Mouse (Mus musculus): ENCODE measurements around the gene Napb. TPM values are rescaled to one million over a fixed set of nuclear protein-coding genes. Genes with fewer than 3 reads are reported as not detected.
A peak's percentile ranks its signal among the peaks of the same experiment; 100 is the strongest.

The Napb gene
- polyA plus RNA-seq, 1 experiment from 2014 or later = 2.4 TPM

DNA sequence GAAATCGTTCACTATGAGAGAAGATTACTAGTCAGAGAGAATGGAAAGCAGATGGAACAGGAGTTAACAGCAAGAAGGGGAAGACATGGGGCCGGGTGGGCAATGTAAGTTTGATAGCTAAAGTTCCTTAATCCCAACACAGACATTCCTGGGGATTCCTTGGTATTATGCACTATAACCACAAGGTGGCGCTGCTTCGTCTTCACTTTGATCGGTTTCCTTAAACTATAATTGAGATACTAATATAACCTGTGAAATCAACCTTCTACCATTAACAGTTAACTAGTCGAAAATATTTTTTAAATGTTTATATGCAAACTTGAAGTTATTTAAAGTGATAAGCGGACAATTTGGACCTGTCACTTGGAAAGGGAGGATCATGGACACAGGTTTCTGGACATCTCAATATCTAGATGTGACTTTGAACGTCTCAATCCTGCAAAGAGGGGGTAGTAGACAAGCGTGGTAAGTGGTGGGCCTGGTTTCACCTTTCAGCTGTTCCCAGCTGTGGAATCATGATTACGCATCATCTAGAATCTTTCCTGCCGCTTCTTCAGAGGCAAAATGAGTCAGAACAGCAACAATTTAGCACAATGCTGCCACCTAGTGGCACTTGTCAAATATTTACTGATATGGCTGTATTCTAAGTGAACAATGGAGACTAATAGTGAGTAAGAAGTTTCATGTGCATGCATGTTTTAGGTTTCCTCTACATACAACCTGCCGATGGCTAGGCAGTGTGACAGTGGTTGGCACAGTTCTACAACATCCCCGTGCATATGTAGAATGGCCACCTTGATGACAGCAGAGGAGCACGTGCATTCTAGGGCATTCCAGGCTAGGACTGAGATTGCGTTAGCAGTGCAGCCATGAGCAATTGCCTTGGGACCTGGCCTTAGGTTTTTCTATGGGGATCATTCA is 19.9 kb upstream of the Napb start:
- Histone ChIP-seq H3K36me3 (ENCODE audit: control insufficient read depth, insufficient read depth) (no peaks in the 10 kb centered on the region), H3K4me3 (ENCODE audit: low read depth, low read length) (peak overlapping the region; percentile 32; the same call in 1 of the 2 replicates), H3K9me3 (ENCODE audit: control insufficient read depth) (no peaks in the 10 kb centered on the region), H3K4me2 (replicated peaks; ENCODE audit: low read depth) (peak overlapping the region; percentile 63), H3K9ac (ENCODE audit: low read depth, low read length) (no peak overlapping the region), H3K4me1 (replicated peaks; ENCODE audit: control insufficient read depth, insufficient read depth, low read length) (no peaks in the 10 kb centered on the region), H3K27ac (ENCODE audit: low read depth, low read length) (no peak overlapping the region), H3K27me3 (replicated peaks; ENCODE audit: control insufficient read depth, insufficient read depth, low read length) (no peaks in the 10 kb centered on the region)
- WGBS = 13% methylated on average over 15 of the region's 15 CpGs
- peak; percentile 82 for TF ChIP-seq CTCF (IDR thresholded peaks at IDR 0.05; ENCODE audit: low read depth)
- peak; percentile 78 for ATAC-seq

DNA sequence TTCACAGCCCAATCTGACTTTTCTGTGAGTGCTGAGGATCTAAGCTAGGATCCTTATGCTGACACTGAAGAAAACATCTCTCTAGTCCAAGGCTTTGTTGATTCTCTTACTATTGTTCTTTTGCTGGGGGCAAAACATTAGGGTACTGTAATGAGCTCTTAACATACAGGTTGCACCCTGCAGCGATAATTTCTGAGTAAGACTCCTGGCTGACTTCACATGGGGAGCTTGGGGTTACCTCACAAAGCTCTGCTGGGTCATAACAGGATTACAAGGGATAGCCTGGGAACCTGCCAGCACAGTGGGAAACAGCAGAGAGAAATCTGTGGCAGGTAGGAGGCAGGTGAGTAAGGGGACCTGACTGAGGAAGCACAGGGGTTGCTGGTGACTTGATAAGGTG is 17.8 kb upstream of the Napb start, which contains the start of gene Cstl1:
Gene Cstl1, plus strand, starts transcription at position 301 of the 400 bp plus-strand sequence.
- H3K36me3 ChIP-seq (ENCODE audit: control insufficient read depth, insufficient read depth) = no peaks in the 10 kb centered on the region
- 76% methylated on average over 1 of the region's 1 CpGs for WGBS
- no peak for TF ChIP-seq CTCF (IDR thresholded peaks at IDR 0.05; ENCODE audit: low read depth)
- H3K9me3 ChIP-seq (ENCODE audit: control insufficient read depth) = no peaks in the 10 kb centered on the region
- no peaks in the 10 kb centered on the region for H3K27me3 ChIP-seq (replicated peaks; ENCODE audit: control insufficient read depth, insufficient read depth, low read length)
- H3K27ac ChIP-seq (ENCODE audit: low read depth, low read length) = no peak within 1 kb of the TSS
- H3K4me2 ChIP-seq (replicated peaks; ENCODE audit: low read depth) = no peak within 1 kb of the TSS
- H3K9ac ChIP-seq (ENCODE audit: low read depth, low read length) = no peak within 1 kb of the TSS
- no peak within 1 kb of the TSS for H3K4me3 ChIP-seq (ENCODE audit: low read depth, low read length)
- no peaks in the 10 kb centered on the region for H3K4me1 ChIP-seq (replicated peaks; ENCODE audit: control insufficient read depth, insufficient read depth, low read length)
- ATAC-seq = no peak

DNA sequence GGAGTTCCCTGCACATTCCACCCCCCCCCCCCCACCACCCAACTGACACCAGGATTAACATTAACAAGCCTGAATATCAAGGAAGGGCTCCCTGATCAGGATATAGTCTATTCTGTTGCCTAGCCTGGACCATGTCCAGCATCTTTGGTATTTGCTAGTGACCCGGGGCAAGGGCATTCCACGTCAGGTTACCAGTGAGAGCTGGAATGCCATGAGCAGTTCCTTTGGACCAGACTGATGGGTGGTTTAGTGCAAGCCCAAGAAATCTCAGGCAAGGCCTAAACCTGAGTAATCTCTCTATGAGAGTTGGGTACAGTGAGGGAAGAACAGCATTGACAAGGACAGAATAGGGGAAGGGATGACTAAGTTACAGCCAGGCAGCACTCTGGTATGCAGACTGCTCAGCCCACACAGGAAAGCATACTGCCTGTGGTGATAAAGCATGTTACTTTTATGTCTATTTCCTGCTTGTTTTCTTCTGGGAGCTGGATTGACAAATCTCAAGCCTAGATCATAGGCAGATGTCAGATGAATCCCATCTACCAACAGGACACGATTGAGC is 11.7 kb upstream of the Napb start:
- Histone ChIP-seq H3K27ac (ENCODE audit: low read depth, low read length) (no peak overlapping the region), H3K27me3 (replicated peaks; ENCODE audit: control insufficient read depth, insufficient read depth, low read length) (no peaks in the 10 kb centered on the region), H3K4me3 (ENCODE audit: low read depth, low read length) (no peak overlapping the region), H3K4me1 (replicated peaks; ENCODE audit: control insufficient read depth, insufficient read depth, low read length) (no peaks in the 10 kb centered on the region), H3K9me3 (ENCODE audit: control insufficient read depth) (no peaks in the 10 kb centered on the region), H3K9ac (ENCODE audit: low read depth, low read length) (no peak overlapping the region), H3K4me2 (replicated peaks; ENCODE audit: low read depth) (no peak overlapping the region), H3K36me3 (ENCODE audit: control insufficient read depth, insufficient read depth) (no peaks in the 10 kb centered on the region)
- 79% methylated on average over 3 of the region's 3 CpGs for WGBS
- no peak for TF ChIP-seq CTCF (IDR thresholded peaks at IDR 0.05; ENCODE audit: low read depth)
- ATAC-seq = no peak

DNA sequence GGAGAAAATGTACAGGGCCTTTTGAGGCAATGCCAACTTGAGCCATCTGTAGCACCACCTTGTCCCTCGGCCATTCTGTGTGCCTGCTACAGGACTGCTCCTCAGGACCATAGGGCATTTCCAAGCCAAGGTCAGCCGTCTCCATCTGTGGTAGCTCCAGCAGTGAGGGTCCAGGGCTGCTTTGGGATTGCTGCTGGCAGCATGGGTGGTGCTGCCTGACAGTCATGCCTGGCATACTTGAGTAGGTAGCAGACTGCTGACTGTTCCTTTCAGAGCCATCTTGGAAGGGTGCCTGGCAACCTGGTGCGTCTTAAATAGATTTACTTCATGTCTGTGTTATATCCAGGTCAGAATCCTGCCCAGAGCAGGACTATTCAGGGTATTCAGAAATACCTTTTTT is 10.7 kb upstream of the Napb start:
- 78% methylated on average over 3 of the region's 3 CpGs for WGBS
- Histone ChIP-seq H3K36me3 (ENCODE audit: control insufficient read depth, insufficient read depth) (no peaks in the 10 kb centered on the region), H3K4me2 (replicated peaks; ENCODE audit: low read depth) (no peak overlapping the region), H3K9me3 (ENCODE audit: control insufficient read depth) (no peaks in the 10 kb centered on the region), H3K4me1 (replicated peaks; ENCODE audit: control insufficient read depth, insufficient read depth, low read length) (no peaks in the 10 kb centered on the region), H3K27ac (ENCODE audit: low read depth, low read length) (no peak overlapping the region), H3K4me3 (ENCODE audit: low read depth, low read length) (no peak overlapping the region), H3K27me3 (replicated peaks; ENCODE audit: control insufficient read depth, insufficient read depth, low read length) (no peaks in the 10 kb centered on the region), H3K9ac (ENCODE audit: low read depth, low read length) (no peak overlapping the region)
- no peak for TF ChIP-seq CTCF (IDR thresholded peaks at IDR 0.05; ENCODE audit: low read depth)
- no peak for ATAC-seq

DNA sequence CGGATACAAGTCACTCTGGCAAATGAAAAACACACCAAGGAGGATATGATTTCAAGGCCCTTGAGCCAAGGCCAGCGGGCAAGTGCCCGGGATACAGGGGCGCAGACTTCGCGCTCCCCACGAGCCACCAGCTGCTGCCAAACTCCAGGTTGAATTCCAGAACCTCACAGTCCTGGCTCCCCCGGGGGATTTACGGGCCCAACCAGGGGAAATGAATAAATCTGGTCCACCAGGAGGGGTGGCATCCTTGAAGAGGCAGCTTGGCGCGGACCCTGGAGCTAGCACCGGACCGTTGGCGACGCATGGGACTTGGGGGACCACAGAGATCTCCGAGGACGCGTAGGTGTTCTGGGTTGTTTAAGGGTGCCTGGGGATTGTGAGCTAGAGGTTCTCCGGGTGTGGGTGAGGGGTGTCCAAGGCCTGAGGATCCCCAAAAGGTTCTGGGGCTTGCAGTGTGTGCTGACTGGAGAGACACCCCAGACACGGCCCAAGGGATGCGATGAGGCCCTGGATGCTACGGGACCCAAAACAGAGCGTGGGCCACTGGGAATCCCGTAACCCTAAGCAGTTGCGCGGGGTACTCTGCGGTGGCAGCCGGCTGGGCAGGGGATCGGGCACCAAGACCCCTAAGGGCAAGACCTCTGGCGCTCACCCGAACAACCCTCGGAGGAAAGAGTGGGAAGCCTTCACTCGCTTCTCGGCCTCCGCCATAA is 497 bp downstream of the Napb start:
- under 1% methylated on average over 35 of the region's 35 CpGs for WGBS

More for the DNA sequence above, 497 bp downstream of the Napb start:
- H3K4me1 ChIP-seq (replicated peaks; ENCODE audit: control insufficient read depth, insufficient read depth, low read length) = no peaks in the 10 kb centered on the region
- H3K36me3 ChIP-seq (ENCODE audit: control insufficient read depth, insufficient read depth) = no peaks in the 10 kb centered on the region
- H3K9me3 ChIP-seq (ENCODE audit: control insufficient read depth) = no peaks in the 10 kb centered on the region
- H3K27ac ChIP-seq (ENCODE audit: low read depth, low read length) = no peak overlapping the region
- peak overlapping the region; percentile 74 for H3K4me3 ChIP-seq (ENCODE audit: low read depth, low read length)
- peak overlapping the region; percentile 63 for H3K9ac ChIP-seq (ENCODE audit: low read depth, low read length)
- peak; percentile 57 for ATAC-seq
- H3K4me2 ChIP-seq (replicated peaks; ENCODE audit: low read depth) = peak overlapping the region; percentile 98
- no peaks in the 10 kb centered on the region for H3K27me3 ChIP-seq (replicated peaks; ENCODE audit: control insufficient read depth, insufficient read depth, low read length)
- TF ChIP-seq CTCF (IDR thresholded peaks at IDR 0.05; ENCODE audit: low read depth) = no peak
